ENCODE assay signal across 8 mouse cellular contexts in genomic region chr8:119395072-119395950, GRCm38 (mm10). TPM values are rescaled to one million over a fixed set of nuclear protein-coding genes. Genes with fewer than 3 reads are reported as not detected.
A peak's percentile ranks its signal among the peaks of the same experiment; 100 is the strongest.
DNase-seq lines count a peak whose midpoint lies in the region; ATAC-seq and TF ChIP-seq lines count a peak whose summit lies in the region.

No protein-coding gene starts in this region.

- TF ChIP-seq POLR2A in cerebellum, adult 2 months (IDR thresholded peaks at IDR 0.05; ENCODE audit: borderline replicate concordance, insufficient read depth, low read length), result no peak
- TF ChIP-seq POLR2A in thymus, adult 2 months (IDR thresholded peaks at IDR 0.05; ENCODE audit: control insufficient read depth, extremely low read depth, insufficient read depth, low read length, poor library complexity), result no peak

- DNase-seq in cerebellum, adult 2 months, result no peak
- DNase-seq in cerebellum, postnatal 10 days, result no peak
- DNase-seq in thymus, adult 2 months, result no peak
- DNase-seq in thymus, postnatal 0 days (ENCODE audit: low spot score), result no peak
- DNase-seq in skeletal muscle tissue, adult 2 months (ENCODE audit: low read depth, low spot score), result peak; percentile 69
- no peak for DNase-seq in urinary bladder, postnatal 4 days (ENCODE audit: low spot score in 2 of 2)

- H3K27me3 ChIP-seq in cerebellum, adult 2 months (ENCODE audit: control insufficient read depth, insufficient read depth, low read length), result no peaks in the 10 kb centered on the region
- H3K27me3 ChIP-seq in thymus, adult 2 months (ENCODE audit: control insufficient read depth, insufficient read depth, low read length), result no peaks in the 10 kb centered on the region
- H3K27me3 ChIP-seq in liver, embryonic 12.5 days (replicated peaks), result no peaks in the 10 kb centered on the region

- peak overlapping the region; percentile 75 for H3K4me3 ChIP-seq in cerebellum, adult 2 months (replicated peaks; ENCODE audit: insufficient read depth, low read depth, low read length)
- peak overlapping the region; percentile 62 for H3K4me3 ChIP-seq in thymus, adult 2 months (ENCODE audit: control insufficient read depth, insufficient read depth, low read length)
- H3K4me3 ChIP-seq in liver, embryonic 12.5 days, result peak overlapping the region; percentile 85

- H3K4me1 ChIP-seq in cerebellum, adult 2 months (ENCODE audit: control insufficient read depth, insufficient read depth, low read length), result peaks cover 14% of the 10 kb centered on the region
- peaks cover 12% of the 10 kb centered on the region for H3K4me1 ChIP-seq in thymus, adult 2 months (replicated peaks; ENCODE audit: control insufficient read depth, insufficient read depth, low read length)
- H3K4me1 ChIP-seq in liver, embryonic 12.5 days, result peaks cover 26% of the 10 kb centered on the region

- 4% methylated on average over 83 of the region's 83 CpGs for WGBS in cerebellum, adult 2 months
- WGBS in thymus, adult 2 months, result 11% methylated on average over 82 of the region's 83 CpGs
- 6% methylated on average over 72 of the region's 83 CpGs for WGBS in liver, embryonic 12.5 days (ENCODE audit: insufficient replicate concordance)

- H3K4me2 ChIP-seq in liver, embryonic 12.5 days, result peak overlapping the region; percentile 100

- TF ChIP-seq CTCF in cerebellum, adult 2 months (IDR thresholded peaks at IDR 0.05; ENCODE audit: borderline replicate concordance, insufficient read depth, low read depth, low read length), result no peak
- TF ChIP-seq CTCF in thymus, adult 2 months (IDR thresholded peaks at IDR 0.05; ENCODE audit: borderline replicate concordance, control insufficient read depth, extremely low read depth, insufficient read depth, low read length, poor library complexity), result peak; percentile 7; the same call in 1 of the 2 replicates

- ATAC-seq in granulocyte monocyte progenitor cell, adult 5-6 weeks (replicated peaks; ENCODE audit: poor library complexity, severe bottlenecking), result peak; percentile 5
- ATAC-seq in liver, embryonic 12.5 days, result peak; percentile 51

- H3K9ac ChIP-seq in liver, embryonic 12.5 days, result peak overlapping the region; percentile 91

- H3K9me3 ChIP-seq in liver, embryonic 12.5 days (replicated peaks), result no peaks in the 10 kb centered on the region

- H3K27ac ChIP-seq in cerebellum, adult 2 months (ENCODE audit: insufficient read depth, low read length), result peak overlapping the region; percentile 73
- no peak overlapping the region for H3K27ac ChIP-seq in thymus, adult 2 months (ENCODE audit: control insufficient read depth, insufficient read depth, low read length)
- peak overlapping the region; percentile 75 for H3K27ac ChIP-seq in liver, embryonic 12.5 days

- no peaks in the 10 kb centered on the region for H3K36me3 ChIP-seq in thymus, adult 2 months (ENCODE audit: control insufficient read depth, insufficient read depth, low read length)
- H3K36me3 ChIP-seq in liver, embryonic 12.5 days, result peaks cover 4% of the 10 kb centered on the region; the same call in 1 of the 2 replicates

RNA-seq across cellular contexts. Expression of gene Mlycd, which starts 0.6 kb away (rescaled TPM):
- polyA plus RNA-seq in cerebellum, adult 2 months (2012; rRNA removed), result 30.5 and 31.6 TPM in 2 replicates
- polyA plus RNA-seq in thymus, adult 2 months (2012; rRNA removed), result 20.7 and 22.1 TPM in 2 replicates
- polyA plus RNA-seq in thymus, postnatal 0 days (2015; fragmentation: Nextera tagmentation; extraction: Ambion mirVana), result 11.6 and 13.4 TPM in 2 replicates
- 15.5 and 17.4 TPM in 2 replicates for total RNA-seq in granulocyte monocyte progenitor cell, adult 5-6 weeks (2014; fragmentation: Nextera tagmentation)
- 10.4 and 11.1 TPM in 2 replicates for total RNA-seq in granulocyte monocyte progenitor cell, adult 5-6 weeks (2017)
- 11.7 TPM in 2 replicates for polyA plus RNA-seq in liver, embryonic 12.5 days (2016; fragmentation: Nextera tagmentation; extraction: Ambion mirVana)

RNA-seq across cellular contexts. Expression of gene Osgin1, which starts 38.6 kb away (rescaled TPM):
- 0.84 and 0.93 TPM in 2 replicates for polyA plus RNA-seq in cerebellum, adult 2 months (2012; rRNA removed)
- 7.7 and 7.8 TPM in 2 replicates for polyA plus RNA-seq in thymus, adult 2 months (2012; rRNA removed)
- polyA plus RNA-seq in thymus, postnatal 0 days (2015; fragmentation: Nextera tagmentation; extraction: Ambion mirVana), result 1.4 and 1.6 TPM in 2 replicates
- 1.0 and 4.3 TPM in 2 replicates for total RNA-seq in granulocyte monocyte progenitor cell, adult 5-6 weeks (2014; fragmentation: Nextera tagmentation)
- 0.93 and 1.8 TPM in 2 replicates for total RNA-seq in granulocyte monocyte progenitor cell, adult 5-6 weeks (2017)
- polyA plus RNA-seq in liver, embryonic 12.5 days (2016; fragmentation: Nextera tagmentation; extraction: Ambion mirVana), result 13.3 and 13.6 TPM in 2 replicates

RNA-seq across cellular contexts. Expression of gene Hsbp1, which starts 51.0 kb away (rescaled TPM):
- polyA plus RNA-seq in cerebellum, adult 2 months (2012; rRNA removed), result 323 and 343 TPM in 2 replicates
- 98.3 and 103 TPM in 2 replicates for polyA plus RNA-seq in thymus, adult 2 months (2012; rRNA removed)
- 244 and 246 TPM in 2 replicates for polyA plus RNA-seq in thymus, postnatal 0 days (2015; fragmentation: Nextera tagmentation; extraction: Ambion mirVana)
- total RNA-seq in granulocyte monocyte progenitor cell, adult 5-6 weeks (2014; fragmentation: Nextera tagmentation), result 128 and 172 TPM in 2 replicates
- total RNA-seq in granulocyte monocyte progenitor cell, adult 5-6 weeks (2017), result 97.7 and 102 TPM in 2 replicates
- polyA plus RNA-seq in liver, embryonic 12.5 days (2016; fragmentation: Nextera tagmentation; extraction: Ambion mirVana), result 96.0 and 96.2 TPM in 2 replicates

RNA-seq across cellular contexts. Expression of gene Necab2, which starts 51.2 kb away (rescaled TPM):
- 17.0 and 26.6 TPM in 2 replicates for polyA plus RNA-seq in cerebellum, adult 2 months (2012; rRNA removed)
- polyA plus RNA-seq in thymus, adult 2 months (2012; rRNA removed), result 0.06 and 0.12 TPM in 2 replicates
- 0.12 TPM in 2 replicates for polyA plus RNA-seq in thymus, postnatal 0 days (2015; fragmentation: Nextera tagmentation; extraction: Ambion mirVana)
- not detected in 2 replicates for total RNA-seq in granulocyte monocyte progenitor cell, adult 5-6 weeks (2014; fragmentation: Nextera tagmentation)
- total RNA-seq in granulocyte monocyte progenitor cell, adult 5-6 weeks (2017), result not detected in 2 replicates
- 0.23 and 0.25 TPM in 2 replicates for polyA plus RNA-seq in liver, embryonic 12.5 days (2016; fragmentation: Nextera tagmentation; extraction: Ambion mirVana)
